Mouse (Mus musculus) limb, embryonic 15.5 days (tissue): ENCODE data around the gene Morc2a. TPM values are rescaled to one million over a fixed set of nuclear protein-coding genes. Genes with fewer than 3 reads are reported as not detected.
A peak's percentile ranks its signal among the peaks of the same experiment; 100 is the strongest.

ENCODE experiments used
- ATAC-seq: fragments of 200-750 bp; cut with Nextera tagmentation; 2 replicates; pipeline ENCODE4 v1.8.0; 2017; ENCODE audit warnings: low read depth, moderate TSS enrichment; ENCODE audit not compliant: insufficient number of reproducible peaks, low FRiP score, low TSS enrichment
- H3K27ac ChIP-seq: fragments of 300-500 bp; sonication (generic); 2 replicates; pipeline ENCODE4 v1.5.1; 2015; ENCODE audit warnings: moderate library complexity, mild to moderate bottlenecking, inconsistent platforms
- H3K27me3 ChIP-seq: fragments of 300-500 bp; sonication (generic); 2 replicates; pipeline ENCODE4 v1.6.1; 2015; ENCODE audit warnings: inconsistent platforms
- H3K36me3 ChIP-seq: fragments of 300-500 bp; sonication (generic); 2 replicates; pipeline ENCODE4 v1.6.1; 2015; ENCODE audit warnings: inconsistent platforms
- H3K4me1 ChIP-seq: fragments of 300-500 bp; sonication (generic); 2 replicates; pipeline ENCODE4 v1.6.1; 2015; ENCODE audit warnings: inconsistent platforms
- H3K4me2 ChIP-seq: fragments of 300-500 bp; sonication (generic); 2 replicates; pipeline ENCODE4 v1.6.1; 2015; ENCODE audit warnings: mild to moderate bottlenecking, inconsistent platforms
- H3K4me3 ChIP-seq: fragments of 300-500 bp; sonication (generic); 2 replicates; pipeline ENCODE4 v1.5.1; 2015; ENCODE audit warnings: mild to moderate bottlenecking, inconsistent platforms
- H3K9ac ChIP-seq: fragments of 300-500 bp; sonication (generic); 2 replicates; pipeline ENCODE4 v1.6.1; 2015; ENCODE audit warnings: inconsistent platforms
- H3K9me3 ChIP-seq: fragments of 300-500 bp; sonication (generic); 2 replicates; pipeline ENCODE4 v1.6.1; 2016; ENCODE audit warnings: inconsistent platforms
- WGBS: fragments of 180-500 bp; shearing (Covaris S2); methylation state at CpG from one replicate; pipeline ENCODE4 v1.1.7; 2015; 5-methylcytosine and 5-hydroxymethylcytosine counted together
- polyA plus RNA-seq: library from polyadenylated mRNA; unstranded; fragments of >200 nt; fragmentation: Nextera tagmentation; extraction: Ambion mirVana; gene quantifications from 2 replicates; pipeline ENCODE4 v1.2.1, GENCODE M21; 2015

Morc2a gene
- polyA plus RNA-seq, 1 experiment from 2014 or later = 26.0 TPM

DNA sequence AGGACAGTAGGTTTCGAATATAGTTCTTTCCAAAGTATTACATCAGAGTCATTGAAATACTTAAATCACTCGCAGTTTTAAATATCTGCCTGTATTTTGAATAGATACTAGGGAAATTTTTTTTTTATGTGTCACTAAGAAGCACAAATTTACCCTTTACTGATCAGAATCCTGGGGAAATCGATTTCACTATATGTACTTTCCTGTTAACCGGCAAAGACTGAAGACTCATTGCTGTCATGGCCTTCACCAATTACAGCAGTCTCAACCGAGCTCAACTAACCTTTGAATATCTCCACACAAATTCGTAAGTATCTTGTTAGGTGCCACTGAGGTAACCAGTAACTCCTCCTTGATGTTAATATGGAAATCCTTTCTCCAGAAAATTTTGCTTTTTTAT, 1.1 kb downstream of the Morc2a start:
- H3K9ac ChIP-seq = no peak overlapping the region
- no peak for ATAC-seq
- 0 out of 2 replicates have a peak, but pooled peaks cover under 1% of the 10 kb centered on the region for H3K9me3 ChIP-seq
- no peaks in the 10 kb centered on the region for H3K27me3 ChIP-seq
- H3K4me3 ChIP-seq = peak overlapping the region; percentile 91
- peaks cover 10% of the 10 kb centered on the region for H3K4me1 ChIP-seq
- H3K27ac ChIP-seq = no peak overlapping the region
- peaks cover 29% of the 10 kb centered on the region for H3K36me3 ChIP-seq
- H3K4me2 ChIP-seq = peak overlapping the region; percentile 76; the same call in 1 of the 2 replicates
- 92% methylated on average over 6 of the region's 6 CpGs for WGBS

- Histone ChIP-seq H3K36me3 (peaks cover 40% of the 10 kb centered on the region), H3K27me3 (no peaks in the 10 kb centered on the region), H3K9ac (no peak overlapping the region), H3K9me3 (no peaks in the 10 kb centered on the region), H3K4me1 (no peaks in the 10 kb centered on the region), H3K27ac (no peak overlapping the region), H3K4me3 (no peak overlapping the region), H3K4me2 (no peak overlapping the region)
- WGBS = 79% methylated on average over 2 of the region's 2 CpGs
- no peak for ATAC-seq
Observed at GRCm38 (mm10) chr11:3661964-3662363, 13.0 kb downstream of the Morc2a start.

GRCm38 (mm10) chr11:3667506-3667905, 18.5 kb downstream of the Morc2a start:
- no peaks in the 10 kb centered on the region for H3K27me3 ChIP-seq
- no peaks in the 10 kb centered on the region for H3K9me3 ChIP-seq
- no peak overlapping the region for H3K4me3 ChIP-seq
- no peak overlapping the region for H3K9ac ChIP-seq
- H3K27ac ChIP-seq = no peak overlapping the region
- no peak for ATAC-seq
- H3K4me1 ChIP-seq = no peaks in the 10 kb centered on the region
- WGBS = 80% methylated on average over 3 of the region's 3 CpGs
- H3K36me3 ChIP-seq = peaks cover 67% of the 10 kb centered on the region
- H3K4me2 ChIP-seq = no peak overlapping the region

GRCm38 (mm10) chr11:3668768-3669167, 19.8 kb downstream of the Morc2a start:
- Histone ChIP-seq H3K27ac (no peak overlapping the region), H3K4me2 (no peak overlapping the region), H3K9ac (no peak overlapping the region), H3K9me3 (no peaks in the 10 kb centered on the region), H3K36me3 (peaks cover 70% of the 10 kb centered on the region), H3K4me1 (no peaks in the 10 kb centered on the region), H3K27me3 (no peaks in the 10 kb centered on the region), H3K4me3 (no peak overlapping the region)
- ATAC-seq = no peak
- WGBS = 81% methylated on average over 2 of the region's 2 CpGs

DNA sequence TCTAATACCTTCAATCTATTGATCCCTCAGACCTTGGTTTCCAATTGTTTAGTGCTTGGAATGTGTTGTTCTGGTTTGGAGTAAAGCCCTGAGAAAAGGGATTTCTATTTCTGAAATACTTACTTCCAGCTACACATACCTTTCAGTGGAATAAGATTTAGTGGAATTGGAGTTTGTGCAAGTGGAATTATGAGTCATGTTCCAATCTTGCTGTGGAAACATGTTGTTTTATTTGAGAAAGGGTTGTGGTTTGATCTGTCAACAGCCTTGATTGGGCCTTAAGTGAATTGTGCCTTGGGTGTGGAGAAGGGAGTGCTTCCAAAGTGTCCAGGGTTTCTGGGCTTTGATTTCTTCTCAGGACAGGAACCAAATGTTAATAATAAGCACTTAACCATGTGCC, 20.9 kb downstream of the Morc2a start:
- no peak overlapping the region for H3K4me3 ChIP-seq
- H3K36me3 ChIP-seq = peaks cover 71% of the 10 kb centered on the region
- H3K27ac ChIP-seq = no peak overlapping the region
- no peak for ATAC-seq
- H3K4me2 ChIP-seq = no peak overlapping the region
- no peaks in the 10 kb centered on the region for H3K9me3 ChIP-seq
- no peak overlapping the region for H3K9ac ChIP-seq
- H3K27me3 ChIP-seq = no peaks in the 10 kb centered on the region
- no peaks in the 10 kb centered on the region for H3K4me1 ChIP-seq

GRCm38 (mm10) chr11:3671000-3671628, 22.1 kb downstream of the Morc2a start:
- no peak overlapping the region for H3K27ac ChIP-seq
- WGBS = 92% methylated on average over 1 of the region's 1 CpGs
- H3K9me3 ChIP-seq = no peaks in the 10 kb centered on the region

DNA sequence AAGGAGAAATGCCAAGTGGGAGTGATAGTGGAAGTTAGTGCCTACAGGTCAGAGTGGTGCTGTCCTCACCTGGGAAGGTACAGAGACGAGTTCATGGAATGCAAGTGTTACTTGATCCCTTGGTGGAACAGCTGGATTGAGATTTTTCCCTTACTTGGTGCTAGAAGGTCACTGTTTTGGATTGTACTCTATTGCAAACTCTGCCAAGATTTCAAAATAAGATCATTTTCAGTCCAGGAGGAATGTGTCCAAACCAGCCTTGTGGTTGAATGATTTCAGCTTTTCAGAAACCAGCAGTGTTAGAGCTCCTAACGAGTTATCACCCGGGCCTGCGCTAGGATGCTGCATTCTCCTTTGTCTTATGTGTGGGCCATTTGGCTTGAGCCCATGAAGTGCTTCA, 25.6 kb downstream of the Morc2a start:
- Histone ChIP-seq H3K27me3 (no peaks in the 10 kb centered on the region), H3K4me1 (no peaks in the 10 kb centered on the region), H3K9ac (no peak overlapping the region), H3K4me3 (no peak overlapping the region), H3K4me2 (no peak overlapping the region), H3K9me3 (no peaks in the 10 kb centered on the region), H3K36me3 (peaks cover 84% of the 10 kb centered on the region), H3K27ac (no peak overlapping the region)
- no peak for ATAC-seq
- 84% methylated on average over 4 of the region's 4 CpGs for WGBS

More at GRCm38 (mm10) chr11:3671000-3671628, 22.1 kb downstream of the Morc2a start:
- H3K9ac ChIP-seq = no peak overlapping the region
- peaks cover 74% of the 10 kb centered on the region for H3K36me3 ChIP-seq
- no peaks in the 10 kb centered on the region for H3K4me1 ChIP-seq
- no peak overlapping the region for H3K4me2 ChIP-seq
- H3K27me3 ChIP-seq = no peaks in the 10 kb centered on the region
- no peak overlapping the region for H3K4me3 ChIP-seq
- no peak for ATAC-seq

DNA sequence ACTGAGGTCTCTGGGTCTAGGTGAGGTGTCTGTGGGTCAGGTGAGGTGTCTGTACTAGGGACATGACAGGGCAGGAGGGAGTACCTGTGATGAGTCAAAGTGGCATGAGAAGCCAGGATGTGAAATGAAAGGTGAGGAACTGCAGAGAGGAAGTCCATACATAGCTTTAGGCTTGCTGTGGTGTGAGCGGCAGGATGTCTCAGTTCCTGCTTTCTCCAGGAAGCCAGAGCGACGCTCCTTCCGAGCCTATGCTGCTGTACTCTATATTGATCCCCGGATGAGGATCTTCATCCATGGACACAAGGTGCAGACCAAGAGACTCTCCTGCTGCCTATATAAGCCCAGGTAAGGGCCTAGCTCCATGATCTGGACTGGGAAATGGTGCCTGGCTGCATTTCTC, 27.4 kb downstream of the Morc2a start:
- no peaks in the 10 kb centered on the region for H3K9me3 ChIP-seq

GRCm38 (mm10) chr11:3677204-3677603, 28.2 kb downstream of the Morc2a start:
- no peak overlapping the region for H3K27ac ChIP-seq

More for the DNA sequence above, 27.4 kb downstream of the Morc2a start:
- H3K27me3 ChIP-seq = no peaks in the 10 kb centered on the region
- peaks cover 90% of the 10 kb centered on the region for H3K36me3 ChIP-seq
- H3K4me1 ChIP-seq = no peaks in the 10 kb centered on the region
- no peak overlapping the region for H3K27ac ChIP-seq
- H3K9ac ChIP-seq = no peak overlapping the region
- H3K4me2 ChIP-seq = no peak overlapping the region
- no peak overlapping the region for H3K4me3 ChIP-seq
- 93% methylated on average over 5 of the region's 5 CpGs for WGBS
- ATAC-seq = no peak

DNA sequence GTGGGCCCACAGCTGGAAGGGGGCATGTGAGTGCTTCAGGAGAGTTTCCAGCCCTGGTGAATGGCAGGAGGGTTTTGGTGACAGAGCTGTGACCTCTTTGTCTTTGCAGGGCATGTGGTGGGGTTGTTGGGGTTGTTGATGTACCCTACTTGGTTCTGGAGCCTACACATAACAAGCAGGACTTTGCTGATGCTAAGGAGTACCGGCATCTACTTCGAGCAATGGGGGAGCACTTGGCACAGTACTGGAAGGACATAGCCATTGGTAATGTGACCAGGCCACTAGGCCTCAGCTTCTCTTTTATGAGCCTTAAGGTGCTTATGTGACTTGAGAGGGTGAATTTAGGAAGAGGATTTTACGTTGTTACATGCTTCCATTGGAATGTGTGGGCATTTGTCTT, 30.8 kb downstream of the Morc2a start:
- no peak for ATAC-seq
- Histone ChIP-seq H3K27me3 (no peaks in the 10 kb centered on the region), H3K4me3 (no peak overlapping the region), H3K4me2 (no peak overlapping the region), H3K27ac (no peak overlapping the region), H3K9me3 (no peaks in the 10 kb centered on the region), H3K9ac (no peak overlapping the region), H3K36me3 (peaks cover 79% of the 10 kb centered on the region), H3K4me1 (no peaks in the 10 kb centered on the region)
- 94% methylated on average over 3 of the region's 3 CpGs for WGBS

More at GRCm38 (mm10) chr11:3677204-3677603, 28.2 kb downstream of the Morc2a start:
- H3K4me2 ChIP-seq = no peak overlapping the region
- H3K4me3 ChIP-seq = no peak overlapping the region
- H3K4me1 ChIP-seq = no peaks in the 10 kb centered on the region
- no peak overlapping the region for H3K9ac ChIP-seq
- ATAC-seq = no peak
- no peaks in the 10 kb centered on the region for H3K9me3 ChIP-seq
- peaks cover 85% of the 10 kb centered on the region for H3K36me3 ChIP-seq
- H3K27me3 ChIP-seq = no peaks in the 10 kb centered on the region
- WGBS = 73% methylated on average over 6 of the region's 6 CpGs

- no peak for ATAC-seq
- H3K27me3 ChIP-seq = no peaks in the 10 kb centered on the region
Observed at GRCm38 (mm10) chr11:3683696-3684095, 34.7 kb downstream of the Morc2a start.

GRCm38 (mm10) chr11:3684232-3684631, 35.2 kb downstream of the Morc2a start:
- Histone ChIP-seq H3K36me3 (peaks cover 84% of the 10 kb centered on the region), H3K4me1 (no peaks in the 10 kb centered on the region), H3K9me3 (no peaks in the 10 kb centered on the region), H3K4me3 (no peak overlapping the region), H3K27ac (no peak overlapping the region), H3K9ac (no peak overlapping the region), H3K27me3 (no peaks in the 10 kb centered on the region), H3K4me2 (no peak overlapping the region)
- WGBS = 89% methylated on average over 1 of the region's 1 CpGs
- ATAC-seq = no peak

More at GRCm38 (mm10) chr11:3683696-3684095, 34.7 kb downstream of the Morc2a start:
- Histone ChIP-seq H3K9ac (no peak overlapping the region), H3K4me3 (no peak overlapping the region), H3K36me3 (peaks cover 83% of the 10 kb centered on the region), H3K4me1 (no peaks in the 10 kb centered on the region), H3K27ac (no peak overlapping the region), H3K9me3 (no peaks in the 10 kb centered on the region), H3K4me2 (no peak overlapping the region)
- 96% methylated on average over 11 of the region's 11 CpGs for WGBS
